Mouse (Mus musculus): Measurements from ENCODE around the gene Lamb3.
"Not testable (repeated sequence)": the region's sequence is repeated elsewhere in the genome, so short reads cannot be mapped to it uniquely, and the experiment has no call there.

Lamb3 gene

DNA sequence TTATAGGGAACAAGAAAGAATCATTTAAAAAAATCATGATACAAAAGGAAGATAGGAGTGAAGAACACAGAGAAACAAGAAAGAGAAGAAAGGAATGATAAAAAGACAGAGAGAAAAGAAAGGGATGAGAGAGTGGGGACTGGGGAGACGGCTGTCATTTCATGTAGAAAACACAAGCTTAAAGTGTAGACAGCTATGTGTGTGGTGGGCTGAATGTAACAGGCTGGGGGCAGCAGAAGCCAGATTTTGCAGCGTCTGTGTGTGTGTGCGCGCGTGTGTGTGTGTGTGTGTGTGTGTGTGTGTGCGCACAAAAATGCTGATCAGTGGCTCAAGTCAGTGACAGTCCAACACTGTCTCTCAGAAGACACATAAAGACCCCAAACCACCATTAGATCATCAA, 36.7 kb downstream of the Lamb3 start:
- DNase-seq (ENCODE audit: low read depth) = no peak

DNA sequence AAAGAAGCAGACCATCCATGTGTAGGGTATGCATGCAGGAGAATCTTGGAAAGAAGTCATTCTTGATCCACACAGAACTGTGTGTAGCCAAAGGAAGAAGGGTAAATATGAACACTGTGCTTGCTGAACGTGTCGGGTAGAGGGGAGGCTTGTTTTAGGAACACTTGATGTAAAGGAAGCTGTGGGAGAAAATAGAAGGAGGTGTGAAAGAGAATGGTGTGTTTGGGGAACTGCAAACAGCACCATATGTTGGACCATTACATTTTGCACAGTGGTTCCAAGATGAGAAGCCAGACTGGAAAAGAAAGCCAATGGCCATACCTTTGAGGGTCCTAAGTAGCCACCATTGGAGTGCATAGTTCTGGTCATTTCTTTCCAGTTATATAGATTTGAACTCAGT, 42.5 kb downstream of the Lamb3 start:
- DNase-seq (ENCODE audit: low read depth) = no peak

DNA sequence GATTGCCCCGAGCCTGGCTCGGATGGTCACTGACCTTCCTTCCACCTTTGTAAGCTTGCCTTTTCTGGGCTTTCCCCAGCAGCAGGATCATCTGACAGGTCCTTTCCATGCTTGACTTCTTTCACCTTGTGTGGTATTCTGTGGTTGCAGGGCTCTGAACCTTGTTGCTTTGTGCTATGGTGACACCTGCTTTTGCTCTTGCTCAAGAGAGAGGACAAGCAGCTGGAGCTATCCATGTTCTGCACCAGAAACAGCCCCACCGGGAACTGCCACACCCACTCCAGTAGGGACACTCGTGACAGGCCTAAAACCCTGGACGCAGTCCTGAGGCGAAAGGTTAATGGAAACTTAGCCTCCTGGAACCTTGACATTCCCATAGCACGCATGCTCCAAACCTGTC, 43.9 kb downstream of the Lamb3 start:
- DNase-seq (ENCODE audit: low read depth) = no peak

DNA sequence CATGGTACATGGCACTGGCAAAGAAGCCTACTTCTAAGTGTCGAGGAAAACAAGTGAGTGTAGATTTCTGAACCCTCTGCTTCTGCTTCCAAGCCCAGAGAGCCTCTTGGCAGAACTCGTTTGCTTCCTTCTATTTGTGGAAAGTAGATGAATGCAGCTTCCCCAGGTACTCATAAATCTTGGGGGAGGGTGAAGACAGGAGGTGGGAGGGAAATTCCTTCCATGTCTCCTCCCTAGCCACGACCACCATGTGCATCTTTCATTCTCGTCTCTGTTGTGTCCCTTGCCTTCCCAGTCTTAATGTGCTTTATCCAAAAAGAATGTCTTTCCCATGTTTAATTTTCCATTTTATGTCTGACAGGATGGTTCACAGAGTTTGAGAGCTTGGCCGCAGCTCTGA, 45.1 kb downstream of the Lamb3 start:
- DNase-seq (ENCODE audit: low read depth) = no peak

DNA sequence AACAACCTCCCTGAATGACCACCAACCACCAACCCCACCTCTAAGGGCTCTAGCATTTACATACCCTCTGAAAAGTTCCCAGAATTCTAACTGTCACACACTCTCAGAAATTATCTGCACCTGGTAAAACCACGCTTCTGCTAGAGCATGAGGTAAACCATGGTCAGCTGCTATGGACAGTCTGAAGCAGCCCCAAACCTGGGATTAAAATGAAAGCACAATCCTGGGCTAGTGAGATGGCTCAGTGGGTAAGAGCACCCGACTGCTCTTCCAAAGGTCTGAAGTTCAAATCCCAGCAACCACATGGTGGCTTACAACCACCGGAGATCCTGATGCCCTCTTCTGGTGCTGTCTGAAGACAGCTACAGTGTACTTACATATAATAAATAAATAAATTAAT, 46.4 kb downstream of the Lamb3 start:
- not testable (repeated sequence) for DNase-seq (ENCODE audit: low read depth)

DNA sequence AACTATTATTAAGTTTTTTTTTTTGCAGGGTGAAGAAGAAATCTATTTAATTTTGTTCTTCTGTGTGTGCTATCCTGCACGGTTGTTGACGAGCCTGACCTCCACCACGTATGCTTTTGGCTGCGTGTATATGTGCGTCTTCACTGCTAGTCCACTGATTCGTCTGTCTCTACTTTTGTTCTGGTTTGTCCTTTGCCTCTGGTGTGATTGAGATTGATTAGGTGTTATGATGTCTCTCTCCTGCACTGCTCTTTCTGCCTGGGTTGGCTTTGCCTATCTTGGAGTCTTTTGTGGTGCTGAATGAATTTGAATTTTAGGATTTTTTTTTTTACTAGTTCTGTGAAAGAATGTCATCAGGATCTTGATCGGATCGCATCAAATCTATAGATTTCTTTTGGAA, 47.5 kb downstream of the Lamb3 start:
- no peak for DNase-seq (ENCODE audit: low read depth)

DNA sequence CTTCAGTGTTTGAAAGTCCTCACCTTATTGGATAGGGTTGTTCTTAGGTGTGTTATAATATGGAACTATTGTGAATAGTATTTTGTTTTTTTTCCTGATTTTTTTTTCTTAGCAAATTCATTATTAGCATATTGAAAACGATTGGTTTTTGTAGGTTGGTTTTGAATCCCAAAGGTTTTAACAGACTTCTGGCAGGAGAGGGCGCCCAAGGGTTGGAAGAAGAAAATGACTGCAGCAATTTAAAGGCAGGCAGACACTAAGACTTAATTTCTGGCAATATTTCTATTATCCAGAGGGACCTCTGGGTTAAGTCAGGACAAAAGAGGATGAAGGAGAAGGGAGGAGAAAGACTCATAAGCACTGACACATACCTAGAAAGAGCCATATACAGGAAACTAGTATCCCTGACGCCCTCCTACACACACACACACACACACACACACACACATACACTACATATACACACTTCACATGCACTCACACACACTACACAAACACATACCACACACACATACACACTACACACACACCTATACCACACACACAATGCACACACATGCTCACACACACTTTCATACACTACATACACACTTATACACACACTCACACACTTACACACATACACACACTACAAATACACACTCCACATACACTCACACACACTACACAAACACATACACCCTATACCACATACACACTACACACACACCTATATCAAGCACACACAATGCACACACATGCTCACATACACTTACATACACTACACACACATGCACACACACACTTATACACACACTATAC, 48.2 kb downstream of the Lamb3 start:
- peak; percentile 80 for DNase-seq (ENCODE audit: low read depth)

DNA sequence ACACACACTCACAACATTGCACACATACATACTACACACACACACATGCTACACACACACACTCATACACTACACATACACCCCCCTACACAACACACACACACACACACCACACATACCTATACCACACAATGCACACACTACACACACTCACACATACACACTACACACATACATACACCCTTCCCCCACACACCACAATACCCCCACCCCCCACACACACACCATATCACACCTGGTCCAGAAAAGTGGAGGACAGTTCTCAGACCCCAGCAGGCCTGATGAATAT, 48.7 kb downstream of the Lamb3 start:
- no peak for DNase-seq (ENCODE audit: low read depth)

DNA sequence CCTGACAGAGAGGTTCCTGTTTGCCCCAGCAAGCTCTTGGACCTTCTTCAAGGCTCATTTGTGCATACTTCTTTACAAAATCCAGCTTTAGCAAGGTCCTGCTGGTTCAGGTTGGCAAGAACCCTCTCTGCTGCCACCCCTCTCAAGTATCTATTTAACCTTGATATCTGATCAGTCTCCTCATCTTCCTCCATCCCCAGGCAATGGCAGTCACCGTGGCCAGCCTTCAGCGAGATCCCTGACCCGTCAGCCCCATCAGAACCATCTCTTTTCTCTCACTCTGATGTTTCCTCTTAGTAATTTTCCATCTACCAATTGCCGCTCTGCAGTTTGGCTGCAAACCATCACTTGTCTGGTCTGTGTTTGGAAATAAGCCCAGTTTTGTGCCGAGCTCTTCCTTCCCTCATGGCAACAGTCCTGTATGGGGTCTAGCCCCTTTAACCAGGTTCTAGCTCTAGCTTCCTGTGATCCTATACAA, 49.2 kb downstream of the Lamb3 start:
- no peak for DNase-seq (ENCODE audit: low read depth)

DNA sequence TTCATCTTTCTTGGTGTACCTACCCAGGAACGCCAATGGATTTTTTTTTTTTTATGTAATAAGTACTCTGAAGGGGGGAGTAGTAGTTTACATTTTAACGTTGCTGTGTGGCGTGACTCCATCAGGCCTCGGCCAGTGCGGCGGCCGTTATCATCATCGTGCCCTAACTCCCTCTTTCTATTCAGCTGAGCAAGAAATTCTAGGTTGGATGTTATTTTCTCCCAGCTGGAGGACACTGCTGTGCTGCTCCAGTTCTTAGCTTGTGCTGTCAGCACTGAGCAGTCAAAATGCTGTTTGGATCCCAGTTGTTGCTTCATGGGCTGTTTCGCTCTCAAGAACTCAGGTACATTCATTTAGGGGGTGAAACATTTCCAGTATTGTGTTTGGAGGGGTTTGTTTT, 52.1 kb downstream of the Lamb3 start:
- no peak for DNase-seq (ENCODE audit: low read depth)

DNA sequence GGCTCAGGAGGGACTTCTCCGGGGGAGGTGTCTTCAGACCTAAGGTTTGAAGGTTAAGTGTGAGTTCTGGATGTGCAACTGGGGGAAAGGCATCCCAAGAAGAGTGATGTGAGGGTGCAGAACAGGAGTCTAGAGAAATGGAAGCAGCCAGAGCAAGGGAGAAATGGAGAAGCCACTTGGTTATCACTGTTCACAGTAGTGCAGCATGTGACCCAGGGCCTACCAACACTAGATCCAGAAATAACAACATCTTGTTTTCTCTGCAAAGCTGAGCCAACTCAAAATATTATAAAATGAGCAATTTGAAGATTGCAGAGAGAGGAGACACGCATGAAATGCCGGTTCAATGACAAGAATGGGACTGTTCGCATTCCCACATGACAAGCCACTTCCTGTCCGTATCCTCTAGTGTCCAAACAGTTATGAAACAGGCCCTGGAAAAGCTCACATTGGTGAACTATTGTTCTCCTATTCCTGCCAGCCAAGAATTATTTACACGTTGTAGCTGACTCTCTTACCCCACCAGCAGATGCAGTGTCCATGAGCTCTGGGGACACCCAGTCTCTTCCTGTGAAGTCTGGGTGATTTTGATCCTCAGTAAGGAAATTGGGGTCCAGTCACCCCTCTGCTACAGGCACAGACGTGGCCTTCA, 54.5 kb downstream of the Lamb3 start:
- no peak for DNase-seq (ENCODE audit: low read depth)

DNA sequence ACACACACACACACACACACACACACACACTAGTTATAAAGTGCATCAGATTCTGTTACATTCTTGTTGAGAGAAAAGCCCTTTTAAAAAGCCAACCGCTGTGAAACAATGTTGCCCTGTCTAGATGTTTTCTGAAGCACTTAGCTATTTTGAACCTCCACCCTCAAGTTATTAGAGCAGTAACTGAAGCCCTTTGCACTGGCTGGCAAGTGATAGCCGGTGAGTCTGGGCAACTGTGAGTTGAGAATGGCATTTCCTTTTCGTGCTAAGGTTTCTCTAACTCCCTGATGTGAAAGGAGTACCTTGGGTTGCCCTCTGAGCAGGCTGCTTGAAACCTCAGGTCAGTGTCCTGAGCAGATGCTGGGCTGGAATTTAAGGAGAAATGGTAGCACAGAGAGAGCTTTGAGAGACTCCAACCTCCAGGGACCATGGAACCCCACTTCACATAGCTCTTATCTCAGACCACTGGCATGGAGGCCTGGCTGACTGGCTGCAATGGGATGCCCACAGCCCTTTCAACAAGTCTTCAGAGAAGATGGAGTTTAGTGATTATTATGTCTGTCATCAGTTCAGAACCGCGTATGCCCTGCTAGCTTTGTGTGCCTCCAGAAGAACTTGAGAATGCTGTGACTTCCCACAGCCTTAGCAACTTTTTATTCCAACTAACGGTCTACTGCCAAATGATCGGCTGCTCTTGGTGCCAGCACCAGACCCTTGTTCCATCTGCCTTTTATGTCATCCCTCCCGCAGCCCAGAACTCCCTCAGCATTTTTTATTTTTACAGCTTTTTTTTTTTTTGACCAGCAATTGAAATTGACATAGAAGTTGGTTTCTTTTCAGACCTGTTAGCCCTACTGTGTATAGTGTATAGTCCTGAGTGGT, 55.8 kb downstream of the Lamb3 start:
- no peak for DNase-seq (ENCODE audit: low read depth)

DNA sequence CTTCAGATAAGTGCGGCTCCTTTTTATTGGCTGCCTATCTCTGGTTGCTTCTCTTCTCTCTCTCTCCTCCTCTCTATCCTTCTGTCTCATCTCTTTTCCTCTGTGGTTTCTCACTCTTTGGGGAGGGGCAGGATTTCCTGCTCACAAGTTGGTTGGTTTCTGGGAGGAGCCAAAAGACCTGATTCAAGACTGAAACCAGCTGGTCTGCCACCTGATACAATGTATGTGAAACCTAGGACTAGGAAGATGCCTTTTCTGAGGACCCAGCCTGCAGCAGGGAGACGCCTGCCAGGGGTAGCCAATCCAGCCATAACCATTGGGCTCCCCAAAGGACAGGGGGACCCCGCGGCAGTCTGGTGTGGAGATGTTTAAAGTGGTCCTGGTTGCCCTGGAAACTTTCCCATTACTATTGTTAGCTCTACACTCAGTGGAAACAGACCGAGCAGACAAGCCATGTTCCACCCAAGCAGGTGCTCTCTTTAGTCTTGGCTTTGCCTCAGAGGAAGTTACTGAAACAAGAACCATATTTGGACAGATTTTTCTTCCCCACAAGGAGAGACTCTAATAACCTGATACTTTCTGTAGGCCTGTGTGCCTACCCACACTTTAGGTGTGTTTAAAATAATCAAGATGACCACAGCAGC, 56.6 kb downstream of the Lamb3 start, which contains the start of gene Hsd11b1:
TSS of gene Hsd11b1 (minus strand) at position 121 of the 644 bp plus-strand sequence.
- no peak for DNase-seq (ENCODE audit: low read depth)

DNA sequence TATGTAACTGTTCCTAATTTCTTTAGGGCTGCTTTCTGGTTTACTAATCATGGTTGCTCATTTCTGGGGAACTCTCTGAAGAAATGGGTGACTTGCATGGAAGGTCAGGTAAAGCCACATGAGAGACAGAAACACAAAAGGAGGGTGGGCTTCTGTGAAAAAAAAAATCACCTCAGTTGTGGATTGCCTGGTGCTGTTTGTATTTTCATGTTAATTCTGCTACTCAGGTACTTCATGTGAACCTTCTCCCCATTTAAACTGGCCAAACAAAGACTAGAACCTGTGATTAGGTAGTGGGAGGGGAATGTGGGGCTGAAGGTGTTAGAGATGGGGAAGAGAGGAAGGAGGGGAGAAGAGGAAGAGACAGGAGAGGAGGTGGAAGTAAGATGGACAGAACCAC, 58.2 kb downstream of the Lamb3 start:
- DNase-seq (ENCODE audit: low read depth) = no peak

DNA sequence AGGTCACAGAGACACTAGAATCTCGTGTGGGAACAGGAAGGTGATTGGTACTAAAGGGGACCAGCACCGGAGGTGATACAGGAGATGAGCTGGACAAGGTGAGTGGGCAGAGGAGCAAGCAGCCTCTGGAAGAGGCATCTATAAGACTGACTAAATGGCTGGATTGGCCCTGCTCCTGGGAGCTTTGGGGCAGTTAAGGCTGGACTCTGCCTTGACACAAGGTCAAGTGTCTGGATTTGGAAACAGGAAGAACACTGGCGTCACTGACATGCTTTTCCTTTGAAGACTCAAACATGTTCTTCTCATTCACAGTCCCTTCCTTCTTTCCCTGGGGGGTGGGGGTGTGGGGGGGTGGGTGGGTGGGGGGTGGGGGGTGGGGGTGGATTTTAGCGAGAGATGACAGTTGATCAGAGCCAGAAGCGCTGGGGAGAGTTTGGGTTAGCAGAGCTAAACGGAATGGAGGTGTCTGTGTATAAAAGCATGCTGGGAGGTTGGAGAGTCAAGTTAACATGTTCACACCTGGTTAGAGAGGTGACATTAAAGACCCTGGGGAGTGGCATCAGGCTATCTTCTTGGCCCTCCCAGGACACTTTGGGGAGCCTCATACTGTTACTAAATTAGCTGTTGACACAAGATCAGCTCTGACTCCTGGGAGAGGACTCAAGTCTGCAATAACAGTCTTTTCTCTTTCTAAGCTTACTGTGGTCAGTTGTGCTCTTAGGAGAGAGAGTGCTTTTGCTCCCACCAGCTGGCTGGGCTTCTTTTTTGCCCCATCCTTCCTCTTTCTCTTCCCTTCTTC, 63.7 kb downstream of the Lamb3 start:
- DNase-seq (ENCODE audit: low read depth) = no peak

DNA sequence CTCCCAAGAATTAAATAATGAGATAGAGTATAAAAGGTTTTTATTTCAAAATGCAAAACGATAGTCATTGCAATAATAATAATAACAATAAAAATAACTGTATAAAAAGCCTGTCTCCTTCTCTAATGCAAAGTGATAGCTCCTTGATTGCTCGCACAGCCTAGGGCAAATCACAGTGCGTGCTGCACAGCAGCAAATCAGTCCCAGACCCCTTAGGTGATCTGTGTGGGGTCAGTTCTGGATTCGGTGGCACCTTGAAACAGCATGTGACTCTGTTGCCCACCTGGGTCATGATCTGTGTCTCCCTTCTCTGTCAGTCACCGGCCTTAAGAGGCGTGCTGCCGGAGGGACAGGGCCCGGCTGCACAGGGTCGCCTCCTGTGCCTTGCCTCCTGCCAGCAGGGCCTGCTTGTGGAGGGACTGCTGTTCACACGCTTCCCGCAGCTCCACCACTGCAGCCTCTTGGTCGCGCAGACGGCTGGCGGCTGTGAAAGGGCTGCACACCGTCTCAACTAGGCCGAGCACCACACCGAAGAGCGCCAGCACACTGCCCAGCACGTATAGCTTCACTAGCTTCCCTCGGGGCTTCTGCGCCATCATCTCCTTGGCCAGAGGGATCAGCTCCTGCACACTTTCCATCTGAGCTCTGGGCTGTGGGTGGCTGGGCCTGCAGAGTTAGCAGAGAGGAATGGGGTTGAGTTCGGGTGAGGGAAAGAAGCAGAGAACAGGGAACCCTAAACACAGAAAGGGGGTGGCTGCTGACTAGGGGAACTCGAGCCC, 64.8 kb downstream of the Lamb3 start:
- DNase-seq (ENCODE audit: low read depth) = no peak

DNA sequence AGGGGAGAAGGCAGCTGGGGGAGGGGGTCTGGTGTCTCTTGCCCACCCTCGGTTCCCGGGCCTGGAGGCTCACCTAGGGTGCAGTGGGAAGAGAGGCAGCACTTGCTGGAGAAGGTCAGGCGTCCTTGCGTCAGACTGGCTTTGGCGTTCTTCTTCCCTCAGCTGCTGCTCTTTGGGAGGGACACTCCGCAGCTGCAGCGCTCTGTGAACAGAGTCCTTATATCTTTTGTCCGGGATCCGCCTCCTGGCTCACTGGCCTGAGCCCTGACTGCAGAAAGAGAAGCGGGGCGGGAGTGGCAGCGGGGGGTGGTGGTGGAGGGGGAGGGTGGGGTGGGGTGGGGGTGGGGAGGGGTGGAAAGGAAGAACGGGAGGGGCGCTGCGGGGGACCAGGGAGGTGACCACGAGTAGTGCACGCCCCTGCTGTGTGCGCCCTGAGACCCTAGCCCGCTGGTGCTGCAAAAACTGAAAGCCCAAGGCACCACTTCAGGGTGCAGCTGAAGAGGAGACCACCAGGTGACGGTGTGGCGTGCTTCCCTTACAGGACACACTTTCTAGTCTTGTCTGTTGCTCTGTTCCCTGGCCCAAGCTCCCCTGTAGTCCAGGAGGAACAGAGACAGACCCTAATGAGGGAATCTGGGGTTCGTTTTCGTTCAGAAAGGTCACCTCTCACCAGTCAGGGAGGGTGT, 65.6 kb downstream of the Lamb3 start, which contains the start of gene G0s2:
TSS of gene G0s2 (minus strand) at position 302 of the 686 bp plus-strand sequence.
- DNase-seq (ENCODE audit: low read depth) = no peak

DNA sequence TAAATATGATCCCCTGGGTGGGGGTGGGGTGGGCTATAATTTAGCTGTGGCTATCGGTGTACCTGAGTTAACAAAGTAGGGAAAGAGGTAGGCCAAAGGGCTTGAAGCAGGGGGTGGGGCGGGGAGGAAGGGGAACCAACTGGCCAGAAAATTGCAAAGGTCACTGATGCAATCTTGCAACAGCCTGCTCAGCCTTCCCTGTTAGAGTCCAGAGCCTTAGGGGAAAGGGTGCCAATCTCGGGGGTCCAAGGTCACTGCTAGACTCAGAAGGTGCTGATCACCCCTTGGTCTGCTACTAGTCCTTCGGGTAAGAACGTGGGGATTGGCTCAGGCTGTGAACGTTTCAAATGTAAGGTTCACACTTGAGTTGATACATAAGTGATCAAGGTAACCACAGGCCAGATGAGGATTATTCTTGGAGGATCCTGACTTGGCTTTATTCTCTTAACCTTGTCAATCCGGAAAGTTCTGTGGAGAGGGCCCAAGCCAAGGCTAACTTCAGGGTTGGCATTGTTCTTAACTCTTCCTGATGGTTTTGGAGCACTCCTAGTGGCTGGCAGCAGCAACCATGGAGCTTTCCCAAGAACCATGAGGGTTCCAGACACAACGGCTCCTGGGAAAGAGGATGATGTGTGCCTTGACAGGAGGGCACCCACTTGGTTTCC, 67.0 kb downstream of the Lamb3 start:
- no peak for DNase-seq (ENCODE audit: low read depth)

DNA sequence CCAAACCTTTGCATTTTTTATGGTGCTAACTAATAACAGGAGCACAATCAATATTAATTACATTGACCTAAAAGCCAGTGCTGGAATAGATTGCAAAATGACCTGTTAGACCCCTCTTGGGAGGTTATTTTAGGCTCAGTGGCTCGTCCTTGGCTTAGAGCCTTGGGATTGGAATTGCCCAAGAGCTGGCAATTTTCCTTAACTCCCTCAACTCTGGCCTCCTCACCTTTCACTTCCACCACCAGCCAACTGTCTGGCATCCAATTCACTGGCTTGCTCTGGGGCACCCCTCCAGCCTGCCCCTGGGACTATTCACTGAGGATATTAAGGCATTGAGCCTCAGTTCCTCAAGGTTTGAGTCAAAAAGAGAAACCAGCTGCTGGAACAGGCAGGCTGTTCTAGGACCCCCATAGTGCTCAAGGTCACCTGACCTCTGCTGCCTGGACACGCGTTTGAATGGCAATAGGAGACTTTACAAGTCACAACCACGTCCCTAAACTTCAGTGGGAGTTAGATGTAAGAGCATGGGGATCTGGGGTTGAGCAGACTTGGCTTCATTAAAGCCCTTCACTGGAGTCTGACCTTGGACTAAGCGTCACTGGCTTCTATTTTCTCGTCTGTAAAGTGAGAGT, 71.0 kb downstream of the Lamb3 start:
- peak; percentile 27 for DNase-seq (ENCODE audit: low read depth)

Measured in NIH3T3 (cell line).